Mouse (Mus musculus) left cerebral cortex, postnatal 36 days (tissue): Measurements from ENCODE around the gene Carm1. TPM values are rescaled to one million over a fixed set of nuclear protein-coding genes. Genes with fewer than 3 reads are reported as not detected.

Experiments used
- DNase-seq, 2 experiments: peaks; one replicate each; pipeline ENCODE4 v3.0.0; 2021 to 2022; ENCODE audit warnings: low spot score in 2 of 2, mixed read lengths in 1 of 2
- intact Hi-C: fragments of 180-260 bp; cut with DNase I; formaldehyde crosslinking; loops from one replicate; pipeline ENCODE4 v1.15.1; 2025
- microRNA-seq: library from miRNA; unstranded; fragments of <30 nt; microRNA quantifications from one replicate; pipeline ENCODE4 v1.2.0, GENCODE M21; 2022
- total RNA-seq, 2 experiments: library from RNA; stranded (reverse); gene quantifications; 2 replicates each; pipeline ENCODE4 v1.2.3; 2021

The Carm1 gene
- total RNA-seq, 2 experiments from 2014 or later = 70.8 to 76.7 TPM

- no peak for DNase-seq
- intact Hi-C loops = no loop called here
These were observed 92.3 kb downstream of the Carm1 start for GRCm38 (mm10) chr9:21639031-21639430.

Small RNA genes lying within 50 kb of the gene (microRNA-seq; reads per million reads assigned to microRNA genes)
- gene Mir1946b = not detected

Other genes starting within 250 kb of the Carm1 start
- 1 to 10 TPM in 1 of 2 experiments, under 1 TPM in 1; 0.72 to 1.6 TPM for gene Ap1m2, start 234.6 kb upstream of the Carm1 start, total RNA-seq
- 10 to 100 TPM; 43.0 to 52.5 TPM for gene Slc44a2, start 226.2 kb upstream of the Carm1 start, total RNA-seq
- 10 to 100 TPM; 75.5 to 75.9 TPM for gene Ilf3, start 179.0 kb upstream of the Carm1 start, total RNA-seq
- 10 to 100 TPM; 19.1 to 31.3 TPM for gene Qtrt1, start 135.1 kb upstream of the Carm1 start, total RNA-seq
- gene Dnm2, start 122.0 kb upstream of the Carm1 start, total RNA-seq = 10 to 100 TPM; 48.1 to 71.8 TPM
- 10 to 100 TPM; 14.2 to 16.7 TPM for gene Tmed1, start 36.6 kb upstream of the Carm1 start, total RNA-seq
- gene AB124611, start 20.7 kb upstream of the Carm1 start, total RNA-seq = under 1 TPM in 1 of 2 experiments, not detected in 1; 0.34 TPM
- 10 to 100 TPM; 48.9 to 49.1 TPM for gene Timm29, start 45.8 kb downstream of the Carm1 start, total RNA-seq
- 10 to 100 TPM; 21.5 to 22.7 TPM for gene Yipf2, start 45.9 kb downstream of the Carm1 start, total RNA-seq
- 100 to 1,000 TPM; 113 to 121 TPM for gene Smarca4, start 69.3 kb downstream of the Carm1 start, total RNA-seq
- gene Ldlr, start 176.6 kb downstream of the Carm1 start, total RNA-seq = 10 to 100 TPM; 16.1 to 21.0 TPM
- gene Spc24, start 213.4 kb downstream of the Carm1 start, total RNA-seq = 1 to 10 TPM; 1.5 TPM